Mouse (Mus musculus): Measurements from ENCODE around the gene Gse1.

DNA sequence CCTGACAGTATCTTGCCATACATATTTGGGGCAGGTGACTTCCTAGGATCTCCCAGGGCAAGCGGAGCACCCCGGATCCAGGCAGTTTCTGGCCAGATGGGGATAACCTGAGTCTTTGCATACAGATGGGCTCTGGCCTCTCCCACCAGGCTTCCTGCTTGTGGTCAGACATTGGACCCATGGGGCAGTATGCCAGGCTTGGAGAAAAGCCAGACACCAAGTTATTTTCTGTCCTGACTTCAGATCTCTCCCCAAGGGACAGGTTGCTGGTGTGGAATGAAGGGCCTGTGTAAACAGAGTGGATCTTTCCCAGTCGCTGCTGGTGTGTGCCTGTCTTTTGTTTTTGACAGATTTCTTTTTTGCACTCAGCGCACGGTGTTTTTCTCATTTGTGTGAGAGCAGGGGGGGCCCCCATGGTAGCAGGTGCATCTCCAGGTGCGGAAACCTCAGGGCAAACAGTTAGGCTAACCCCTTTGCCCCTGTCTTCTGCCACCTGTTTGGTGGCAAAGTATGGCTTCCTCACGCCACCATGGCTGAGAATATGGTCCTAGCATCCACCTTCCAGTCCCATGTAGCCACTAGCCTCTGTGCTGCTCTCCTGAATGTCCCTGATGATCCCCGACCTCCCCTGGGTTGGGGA is 315.3 kb downstream of the Gse1 start:
- TF ChIP-seq CTCF (IDR thresholded peaks at IDR 0.05; ENCODE audit: extremely low read depth, insufficient read length, insufficient replicate concordance, low read depth, low read length): no peak
- TF ChIP-seq POLR2A (IDR thresholded peaks at IDR 0.05; ENCODE audit: low read depth, low read length): no peak
